Mouse (Mus musculus) left cerebral cortex, adult 11 months (tissue): ENCODE data around the gene Sh3bp1.

Experiments used
- DNase-seq: peaks from one replicate; pipeline ENCODE4 v3.0.0; 2022; ENCODE audit warnings: low spot score

The Sh3bp1 gene

GRCm38 (mm10) chr15:78915660-78916017 is 16.1 kb downstream of the Sh3bp1 start:
- DNase-seq = peak; percentile 74

GRCm38 (mm10) chr15:78916052-78916826 is 16.7 kb downstream of the Sh3bp1 start:
- DNase-seq = no peak

GRCm38 (mm10) chr15:78918126-78918525 is 18.6 kb downstream of the Sh3bp1 start:
- no peak for DNase-seq

DNA sequence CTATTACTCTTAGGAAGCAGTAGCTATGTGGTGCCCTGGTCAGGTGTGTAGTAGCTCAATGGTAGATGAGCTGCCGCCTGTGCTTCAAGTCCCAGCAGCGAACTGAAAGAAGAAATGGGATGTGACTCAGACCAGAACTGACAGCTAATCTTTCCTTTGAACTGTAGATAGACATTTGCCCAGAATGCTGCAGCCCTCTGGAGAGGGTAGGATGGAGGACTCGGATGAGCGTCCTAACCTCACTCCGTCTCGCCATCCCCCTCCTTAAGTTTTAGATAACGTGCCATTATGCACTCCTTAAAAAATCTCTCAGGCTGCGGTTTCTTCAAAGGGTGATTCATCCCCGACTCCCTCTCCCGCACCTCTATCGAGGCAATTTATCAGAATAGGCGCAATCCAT is 20.3 kb downstream of the Sh3bp1 start:
- DNase-seq = no peak

DNA sequence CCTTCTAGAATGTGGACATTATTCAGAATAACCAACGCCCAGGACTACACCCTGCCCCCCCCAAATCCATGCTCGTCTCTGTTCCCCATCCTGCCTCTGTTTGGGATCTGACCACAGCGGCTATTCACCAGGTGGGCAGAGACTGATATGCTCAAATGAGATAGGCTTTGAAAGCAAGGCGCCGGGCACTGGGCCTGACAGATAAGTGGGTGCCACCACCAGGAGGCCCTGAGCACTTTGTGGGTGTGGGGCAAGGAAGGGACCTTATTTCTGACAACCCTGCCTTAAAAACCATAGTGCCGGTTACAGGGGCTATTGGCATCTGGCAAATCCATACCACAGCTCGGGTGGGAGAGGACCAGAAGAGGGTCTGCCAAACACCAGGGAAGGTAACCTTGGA is 23.1 kb downstream of the Sh3bp1 start:
- no peak for DNase-seq

GRCm38 (mm10) chr15:78923585-78923984 is 24.0 kb downstream of the Sh3bp1 start:
- DNase-seq = no peak

GRCm38 (mm10) chr15:78925129-78925528 is 25.6 kb downstream of the Sh3bp1 start:
- DNase-seq = no peak

- DNase-seq = no peak
These were observed 26.7 kb downstream of the Sh3bp1 start, which contains the start of gene Lgals1 for GRCm38 (mm10) chr15:78926021-78926919. Gene Lgals1, plus strand, starts transcription at chr15:78926725.

GRCm38 (mm10) chr15:78927021-78927787 is 27.6 kb downstream of the Sh3bp1 start:
- no peak for DNase-seq

GRCm38 (mm10) chr15:78927788-78928457 is 28.4 kb downstream of the Sh3bp1 start:
- DNase-seq = no peak

- DNase-seq = no peak
These were observed 29.0 kb downstream of the Sh3bp1 start for GRCm38 (mm10) chr15:78928539-78928938.

GRCm38 (mm10) chr15:78930192-78930706 is 30.7 kb downstream of the Sh3bp1 start:
- no peak for DNase-seq

DNA sequence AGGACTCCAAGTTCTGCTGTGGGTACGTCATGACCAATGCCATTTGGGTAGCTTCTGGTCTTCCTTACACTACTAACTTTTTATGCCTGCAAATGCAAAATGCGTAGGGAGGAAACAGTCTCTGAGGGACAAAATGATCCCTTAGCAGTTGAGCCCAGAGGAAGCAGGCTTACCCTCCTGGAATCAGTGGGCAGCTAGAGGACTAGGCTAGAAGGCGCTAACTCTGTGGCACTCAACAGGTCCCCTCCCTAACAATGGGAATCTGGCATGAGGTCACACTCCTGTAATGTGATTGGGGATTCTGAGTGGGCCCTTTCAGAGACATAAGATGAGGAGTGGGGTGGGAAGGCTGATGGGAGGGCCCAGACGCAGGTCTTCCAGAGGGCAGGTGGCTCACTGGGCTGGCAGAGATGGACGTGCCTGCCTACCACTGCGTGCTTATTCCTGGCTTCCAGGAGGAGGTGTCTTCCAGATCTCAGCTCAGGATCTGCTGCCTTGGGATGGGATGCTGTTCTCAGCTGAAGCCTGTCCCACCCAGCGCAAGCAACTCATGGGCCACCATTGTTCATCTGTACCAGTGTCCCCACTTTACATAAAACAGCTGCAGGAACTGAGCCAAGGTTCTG is 31.3 kb downstream of the Sh3bp1 start:
- no peak for DNase-seq

DNA sequence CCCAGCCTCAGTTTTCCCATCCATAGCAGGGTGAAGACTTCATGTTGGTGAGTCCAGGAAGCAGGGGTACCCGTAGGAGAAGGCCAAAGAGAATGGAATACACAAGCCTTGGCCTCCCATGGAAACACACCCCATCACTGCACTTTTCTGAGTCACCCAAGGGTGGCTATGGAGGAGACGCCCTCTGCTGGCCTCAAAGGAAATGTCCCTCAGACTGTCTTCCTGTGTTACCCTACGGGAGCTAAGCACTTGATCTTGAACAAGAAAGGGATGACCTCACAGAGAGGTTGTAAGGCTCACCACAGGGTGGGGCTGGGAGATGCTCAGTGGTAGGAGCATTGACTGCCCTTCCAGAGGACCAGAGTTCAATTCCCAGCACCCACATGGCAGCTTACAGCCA is 32.0 kb downstream of the Sh3bp1 start:
- DNase-seq = no peak

DNA sequence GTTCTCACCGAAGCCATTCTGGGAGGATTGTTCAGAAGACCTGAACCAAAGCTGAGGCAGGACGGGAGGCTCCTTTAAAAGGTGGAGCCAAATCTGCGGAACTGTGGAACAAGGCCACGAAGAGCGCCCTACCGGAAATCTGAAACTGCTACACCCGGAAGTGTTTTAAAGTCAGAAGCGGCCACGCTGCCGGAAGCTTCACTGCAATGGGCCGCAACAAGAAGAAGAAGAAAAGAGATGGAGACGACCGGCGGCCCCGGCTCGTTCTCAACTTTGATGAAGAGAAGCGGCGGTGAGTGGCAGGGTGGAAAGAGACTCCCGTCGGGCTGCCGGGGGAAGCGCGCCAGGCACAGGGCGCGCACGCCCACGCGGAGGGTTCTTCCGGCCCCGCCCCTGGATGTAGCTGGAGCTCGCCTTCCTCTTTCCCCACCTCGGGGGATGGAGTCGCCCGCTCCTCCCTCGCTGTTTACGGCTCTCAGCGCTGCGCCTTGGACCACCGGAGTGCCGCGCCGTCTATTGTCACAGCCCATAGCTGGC is 35.3 kb downstream of the Sh3bp1 start, which contains the start of gene Nol12:
Gene Nol12, plus strand, starts transcription at position 150 of the 537 bp plus-strand sequence.
- peak; percentile 85 for DNase-seq

DNA sequence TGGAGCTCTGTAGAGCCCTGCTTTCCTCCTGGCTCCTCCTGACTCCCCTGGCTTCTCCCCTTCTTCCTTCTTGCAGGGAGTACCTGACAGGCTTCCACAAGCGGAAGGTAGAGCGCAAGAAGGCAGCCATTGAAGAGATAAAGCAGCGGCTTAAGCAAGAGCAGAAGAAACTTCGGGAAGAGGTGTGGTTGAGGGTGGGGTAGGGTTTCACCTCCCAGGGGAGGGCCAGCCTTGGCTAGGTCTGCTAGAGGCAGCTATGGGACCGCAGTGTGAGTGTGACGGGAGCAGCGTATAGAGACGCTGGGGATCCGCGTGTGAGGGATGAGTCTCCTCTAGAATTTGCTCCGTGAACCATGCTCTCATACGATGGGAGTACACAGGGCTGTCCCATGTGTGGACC is 36.8 kb downstream of the Sh3bp1 start:
- no peak for DNase-seq

- no peak for DNase-seq
These were observed 37.7 kb downstream of the Sh3bp1 start for GRCm38 (mm10) chr15:78937311-78937710.

DNA sequence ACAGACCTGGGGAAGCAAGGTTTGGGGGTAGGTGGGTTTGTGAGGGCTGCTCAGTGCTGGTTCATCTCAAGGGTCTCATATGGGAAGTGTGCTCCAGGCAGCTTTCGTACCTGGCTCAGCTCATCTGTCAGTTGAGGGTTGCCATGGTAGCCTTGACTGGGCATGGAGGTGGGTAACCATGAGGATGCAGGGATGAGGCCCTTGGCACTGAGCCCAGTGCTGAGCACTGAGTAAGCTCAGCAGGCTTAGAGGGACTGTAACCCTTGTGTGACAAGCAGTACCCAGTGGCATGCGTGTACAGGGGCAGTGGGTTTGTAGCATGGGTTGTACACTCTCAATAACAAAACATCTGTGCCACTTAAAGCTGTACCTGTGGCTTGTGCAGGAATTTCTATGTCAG is 38.4 kb downstream of the Sh3bp1 start:
- DNase-seq = no peak

GRCm38 (mm10) chr15:78940325-78940724 is 40.8 kb downstream of the Sh3bp1 start:
- DNase-seq = no peak

- DNase-seq = peak; percentile 67
These were observed 43.1 kb downstream of the Sh3bp1 start for GRCm38 (mm10) chr15:78942663-78943062.

DNA sequence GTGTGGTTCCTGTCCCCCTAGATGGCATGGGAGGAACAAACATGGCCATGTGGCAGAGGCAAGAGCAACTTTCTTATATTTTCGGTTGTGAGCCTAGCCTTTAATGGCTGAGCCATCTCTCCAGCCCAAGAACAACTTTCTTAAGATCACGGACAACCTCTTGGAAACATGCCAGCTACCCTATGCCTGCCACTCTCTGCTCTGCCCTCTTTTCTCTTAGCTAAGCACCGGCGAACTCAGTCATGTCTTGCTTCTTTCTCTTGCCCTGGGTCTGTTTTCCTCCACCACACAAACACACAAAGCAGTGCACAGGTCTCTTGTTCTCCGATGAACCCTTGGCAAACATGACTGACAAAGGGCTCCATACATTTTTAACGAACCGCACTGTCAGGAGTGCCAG is 46.7 kb downstream of the Sh3bp1 start:
- no peak for DNase-seq
